Mouse (Mus musculus): ENCODE results near the gene Gtpbp8. TPM values are rescaled to one million over a fixed set of nuclear protein-coding genes. Genes with fewer than 3 reads are reported as not detected.

Gene Gtpbp8
- polyA plus RNA-seq (2012; rRNA removed): 14.2 and 17.0 TPM in 2 replicates

GRCm38 (mm10) chr16:44745866-44746562 lies at the start of gene Gtpbp8:
Gene Gtpbp8, minus strand, starts transcription at chr16:44746363.

GRCm38 (mm10) chr16:44765555-44766319 lies 19.6 kb upstream of the Gtpbp8 start, which contains the start of gene Cd200r1:
Gene Cd200r1, plus strand, starts transcription at chr16:44765736.

GRCm38 (mm10) chr16:44724083-44724787 lies 21.9 kb downstream of the Gtpbp8 start, which contains the start of gene Nepro:
Gene Nepro, plus strand, starts transcription at chr16:44724301.

Other genes with a start within 250 kb of the Gtpbp8 start
- gene Boc, start 187.5 kb downstream of the Gtpbp8 start, polyA plus RNA-seq (2012; rRNA removed): 37.8 and 41.9 TPM in 2 replicates
- 12.2 and 15.4 TPM in 2 replicates for gene Nepro, start 22.1 kb downstream of the Gtpbp8 start, polyA plus RNA-seq (2012; rRNA removed)
- 0.46 and 0.61 TPM in 2 replicates for gene Cd200r1, start 19.4 kb upstream of the Gtpbp8 start, polyA plus RNA-seq (2012; rRNA removed)
- gene Cd200r4, start 65.4 kb upstream of the Gtpbp8 start, polyA plus RNA-seq (2012; rRNA removed): 0.09 and 0.14 TPM in 2 replicates
- gene Cd200r2, start 120.7 kb upstream of the Gtpbp8 start, polyA plus RNA-seq (2012; rRNA removed): 0.05 TPM in 1 of 2 replicates, not detected in the other
- 0.02 and 0.06 TPM in 2 replicates for gene Cd200r3, start 197.3 kb upstream of the Gtpbp8 start, polyA plus RNA-seq (2012; rRNA removed)